Mouse (Mus musculus): ENCODE results near the gene Sdk2.

Sdk2 gene

GRCm38 (mm10) chr11:114066951-114067762, at the start of gene Sdk2:
Gene Sdk2, minus strand, starts transcription at chr11:114067046.
- no peak for DNase-seq

DNA sequence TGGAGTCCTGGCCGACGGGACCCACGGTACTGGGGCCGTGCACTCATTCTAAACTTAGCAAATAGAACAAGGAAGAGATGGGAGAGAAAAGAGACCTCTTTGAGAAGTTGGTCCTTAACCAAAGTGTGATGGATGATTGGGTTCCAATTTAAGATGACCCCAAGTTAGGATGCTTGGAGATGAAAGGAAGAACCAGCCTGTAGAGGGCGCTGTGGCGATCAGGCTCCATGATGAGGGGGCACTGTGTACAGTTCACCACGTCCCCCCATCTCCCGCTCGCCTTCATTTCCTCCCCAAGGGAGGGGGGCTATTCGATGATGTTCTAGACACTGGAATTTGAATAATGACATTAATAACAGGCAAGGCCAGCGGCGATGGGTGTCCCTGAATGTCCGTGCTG, 48.2 kb upstream of the Sdk2 start:
- DNase-seq, result no peak

- DNase-seq, result no peak
Observed at GRCm38 (mm10) chr11:114114674-114115073, 47.8 kb upstream of the Sdk2 start.

DNA sequence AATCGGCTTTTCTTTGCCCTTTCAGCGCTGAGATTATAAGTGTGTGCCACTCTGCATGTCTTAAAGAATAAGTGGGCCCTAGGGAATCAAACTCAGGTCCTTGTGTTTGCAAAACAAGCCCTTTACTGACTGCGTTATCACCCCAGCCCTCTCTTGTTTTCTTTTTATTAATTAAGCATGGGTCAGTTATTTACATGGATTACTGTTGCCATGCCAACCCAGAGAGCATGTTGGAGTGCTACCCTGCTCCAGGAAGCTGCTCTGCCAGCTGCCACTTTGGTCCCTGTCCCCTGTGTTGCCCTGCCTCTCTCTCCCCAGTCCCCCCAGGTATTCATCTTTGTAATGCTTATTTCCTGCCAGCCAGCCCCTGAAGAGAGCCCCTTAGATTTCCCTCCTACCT, 44.0 kb upstream of the Sdk2 start:
- DNase-seq, result no peak

DNA sequence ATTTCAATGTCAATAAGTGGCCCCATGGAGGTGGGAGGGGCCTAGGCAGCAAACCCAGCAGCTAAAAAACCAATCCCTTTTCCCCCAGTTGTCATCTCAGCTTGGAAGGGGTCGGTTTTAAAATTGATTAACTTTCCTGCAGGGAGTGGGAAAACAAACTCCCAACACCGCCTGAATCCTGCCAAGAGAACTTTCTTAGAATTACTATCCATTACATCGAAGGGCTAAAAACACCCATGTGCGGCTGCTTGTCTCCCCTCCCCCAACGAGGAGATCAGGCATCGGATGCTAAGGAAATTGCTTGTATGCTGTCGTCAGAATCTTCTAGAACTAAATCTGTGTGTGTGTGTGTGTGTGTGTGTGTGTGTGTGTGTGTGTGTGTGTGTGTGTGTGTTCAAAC, 26.8 kb upstream of the Sdk2 start:
- no peak for DNase-seq

DNA sequence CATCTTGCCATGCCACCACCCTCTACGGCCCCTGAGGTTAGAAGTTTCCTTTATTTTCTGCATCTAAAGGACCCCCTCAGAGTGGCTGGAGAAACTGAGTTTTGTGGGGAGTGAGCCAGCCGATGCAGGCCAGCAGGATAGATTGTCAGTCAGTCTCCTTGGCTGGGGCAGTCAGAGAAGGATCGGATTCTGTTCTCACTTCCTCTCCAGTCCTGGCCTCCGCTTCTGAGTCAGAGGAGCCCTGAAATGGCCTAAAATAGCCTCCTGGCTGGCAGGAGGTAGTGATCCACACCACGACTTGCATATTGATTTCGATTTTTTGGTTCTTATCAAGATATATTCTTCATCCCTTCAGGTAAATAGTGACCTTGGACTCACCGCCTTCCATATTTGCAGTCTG, 26.3 kb upstream of the Sdk2 start:
- no peak for DNase-seq

DNA sequence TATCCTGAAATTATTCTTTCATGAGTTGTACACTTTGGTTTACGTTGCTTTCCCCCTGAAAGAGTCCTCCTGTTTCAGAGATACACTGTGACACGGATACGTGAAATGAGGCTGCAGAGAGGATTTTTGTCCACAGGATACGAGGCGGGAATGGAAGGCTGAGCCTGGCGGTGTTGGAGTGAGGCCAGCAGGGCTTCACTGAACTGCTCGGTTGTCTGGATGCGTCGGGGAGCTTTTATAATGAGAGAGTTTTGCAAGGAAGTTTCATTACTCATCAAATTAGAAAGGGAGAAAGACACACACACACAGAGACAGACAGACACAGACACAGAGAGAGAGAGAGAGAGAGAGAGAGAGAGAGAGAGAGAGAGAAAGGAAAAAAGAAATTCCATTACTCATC, 13.8 kb upstream of the Sdk2 start:
- no peak for DNase-seq

GRCm38 (mm10) chr11:114072644-114073043, 5.8 kb upstream of the Sdk2 start:
- DNase-seq, result no peak

- DNase-seq, result peak; percentile 31 to 52
Observed at GRCm38 (mm10) chr11:114071998-114072397, 5.2 kb upstream of the Sdk2 start.

- DNase-seq, result no peak
Observed at GRCm38 (mm10) chr11:114070881-114071280, 4.0 kb upstream of the Sdk2 start.

- DNase-seq, result no peak
Observed at GRCm38 (mm10) chr11:114070131-114070530, 3.3 kb upstream of the Sdk2 start.

DNA sequence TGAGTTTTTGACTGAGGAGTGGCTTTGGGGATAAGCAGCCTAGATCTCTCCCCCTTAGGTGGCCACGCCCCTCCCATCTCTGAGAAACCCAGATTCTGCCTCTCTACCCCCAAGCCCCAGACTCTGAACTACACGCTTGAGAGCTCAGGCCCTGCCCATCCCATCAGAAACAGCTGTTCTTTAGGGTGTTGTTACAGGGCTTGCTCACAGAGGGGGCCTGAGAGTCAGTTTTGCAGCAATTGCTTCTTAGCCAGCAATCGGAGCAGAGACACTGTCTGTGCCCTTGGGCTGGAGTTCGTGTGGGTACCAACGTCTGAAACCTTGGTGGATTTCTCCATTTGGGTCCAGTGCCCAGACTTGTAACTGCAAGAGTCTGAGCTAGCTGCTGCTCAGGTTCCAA, 1.5 kb upstream of the Sdk2 start:
- peak; percentile 21 to 30 for DNase-seq

DNA sequence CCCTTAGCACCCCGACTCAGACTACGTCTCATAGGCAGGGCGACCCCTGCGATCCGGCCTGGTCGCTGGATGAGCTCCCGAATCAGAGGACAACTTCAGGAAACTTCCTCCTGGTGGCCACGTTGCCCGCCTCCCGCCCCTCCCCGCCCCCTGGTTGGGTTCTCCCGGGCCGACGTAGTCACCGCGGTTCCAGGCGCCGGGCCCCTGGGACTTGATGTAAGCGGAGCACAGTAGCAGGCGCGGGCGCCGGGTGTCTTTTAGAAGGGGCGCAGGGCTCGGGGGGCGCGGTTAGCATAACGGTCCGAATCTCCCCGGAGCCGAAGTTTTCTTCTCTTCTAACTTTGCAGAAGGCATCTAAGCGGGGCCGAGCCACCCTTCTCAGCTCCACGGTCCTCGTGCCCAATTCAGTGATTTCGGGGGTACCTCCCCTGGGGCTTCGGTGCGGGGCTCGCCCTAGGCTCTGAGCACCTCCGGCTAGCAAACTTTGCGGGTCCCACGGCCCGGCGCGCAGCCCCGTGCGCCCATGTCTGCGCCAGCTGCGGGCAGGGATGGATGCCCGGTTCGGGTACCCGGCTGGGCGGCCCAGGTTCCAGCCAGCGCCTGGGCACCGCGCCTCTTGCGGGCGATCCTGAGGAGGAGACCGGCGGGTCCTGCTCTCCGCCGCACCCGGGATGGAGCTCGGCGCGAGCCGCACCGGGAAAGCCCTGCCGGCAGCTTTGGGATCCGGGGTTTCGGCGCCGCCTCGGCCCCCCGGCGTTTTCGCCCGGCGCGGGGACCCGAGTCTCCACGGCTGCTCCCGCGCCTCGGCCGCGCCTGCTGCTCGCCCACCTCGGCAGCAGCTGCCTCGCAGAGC, 522 bp downstream of the Sdk2 start:
- DNase-seq, result peak in 1 of 2 experiments; percentile 5

- DNase-seq, result no peak
Observed at GRCm38 (mm10) chr11:114065596-114065995, 1.2 kb downstream of the Sdk2 start.

GRCm38 (mm10) chr11:114064871-114065388, 1.9 kb downstream of the Sdk2 start:
- no peak for DNase-seq

DNA sequence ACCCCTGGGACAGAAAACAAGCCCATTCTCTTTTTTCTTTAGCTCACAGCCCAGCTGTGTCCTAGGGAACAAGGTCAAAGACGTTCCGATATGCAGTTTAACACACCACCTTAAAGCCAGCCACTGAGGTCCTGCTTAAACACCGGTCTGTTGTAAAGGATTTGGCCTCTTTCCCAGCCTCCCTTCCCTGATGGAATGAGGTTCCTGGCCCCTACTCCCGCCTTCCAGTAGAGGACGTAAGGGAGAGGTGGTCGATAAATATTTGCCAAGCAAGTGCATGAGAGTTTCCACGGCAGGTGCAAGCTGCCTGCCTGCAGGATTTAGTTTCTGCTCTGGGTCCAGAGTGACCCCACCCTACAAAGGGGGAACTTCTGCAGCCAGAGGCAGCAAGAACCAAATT, 4.9 kb downstream of the Sdk2 start:
- DNase-seq, result no peak

DNA sequence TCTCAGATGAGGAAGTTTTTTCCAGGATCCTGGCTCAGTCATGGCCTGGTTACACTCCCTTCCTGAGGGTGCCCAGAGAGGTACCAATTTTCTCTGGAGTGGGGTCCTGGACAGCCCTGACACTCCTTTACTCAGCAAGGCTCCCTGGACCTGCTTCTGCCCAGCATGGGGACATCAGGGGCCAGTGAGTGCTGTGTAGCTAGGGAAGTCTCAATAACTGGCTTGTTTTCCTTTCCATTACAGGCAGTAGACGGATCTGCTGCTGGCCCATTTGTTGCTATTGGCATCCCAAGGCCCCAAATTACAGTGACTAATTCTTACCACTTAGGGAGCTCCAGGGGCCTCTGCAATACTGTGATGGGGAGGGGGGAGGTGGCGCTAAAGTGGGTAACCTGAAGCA, 5.6 kb downstream of the Sdk2 start:
- no peak for DNase-seq

DNA sequence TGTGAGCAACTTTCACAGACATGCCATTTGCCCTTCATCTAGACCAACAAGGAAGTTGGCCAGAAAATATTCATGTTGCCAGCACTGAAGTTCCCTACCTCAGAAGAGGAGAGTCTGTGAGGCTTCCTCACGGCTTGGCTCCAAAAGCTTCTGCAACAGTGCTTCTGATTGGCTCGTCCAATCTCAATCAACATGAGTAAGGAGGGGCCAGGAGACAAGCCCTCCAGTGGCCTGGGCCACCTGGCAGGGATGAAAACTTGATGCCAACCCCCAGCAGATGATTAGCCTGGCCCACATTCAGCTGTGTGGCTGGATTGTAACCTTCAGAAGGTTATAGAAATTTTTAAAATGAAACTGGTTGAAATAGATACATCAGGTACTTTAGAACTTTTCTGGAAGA, 10.5 kb downstream of the Sdk2 start:
- no peak for DNase-seq

DNA sequence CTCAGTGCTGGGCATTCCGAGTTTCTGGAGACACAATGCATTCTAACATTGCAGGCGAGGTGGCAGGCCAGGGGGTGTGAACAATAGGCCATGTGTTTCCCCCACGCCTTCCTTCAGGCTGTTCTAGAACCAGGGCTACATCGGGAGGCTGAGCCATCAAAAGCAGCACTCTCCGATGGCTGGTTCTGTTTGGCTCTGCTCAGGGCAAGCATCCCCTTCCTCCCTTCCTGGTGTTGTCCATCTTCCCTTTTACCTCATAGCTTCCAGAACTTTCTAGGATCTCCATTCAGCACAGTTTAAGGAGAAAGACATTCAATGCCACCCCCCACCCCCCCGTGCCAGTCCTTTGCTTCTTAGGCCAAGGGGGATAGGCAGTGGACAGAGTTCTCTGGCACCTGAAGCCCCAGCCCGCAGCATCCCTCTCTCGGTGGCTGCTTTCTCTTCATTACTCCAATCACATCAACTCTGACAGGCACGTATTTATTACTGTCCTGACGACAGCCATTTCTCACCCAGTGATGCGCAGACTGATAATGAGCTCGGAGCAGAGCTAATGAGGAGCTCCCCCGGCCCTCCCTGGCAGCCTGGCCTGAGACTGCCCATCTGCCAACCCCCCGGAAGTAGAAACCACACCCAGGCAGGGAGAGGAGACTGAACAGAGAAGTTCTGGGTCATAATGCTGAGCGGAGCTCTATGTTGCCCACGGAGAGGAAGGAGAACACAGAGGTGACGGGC, 12.1 kb downstream of the Sdk2 start:
- DNase-seq, result no peak

- DNase-seq, result no peak
Observed at GRCm38 (mm10) chr11:114051361-114051760, 15.5 kb downstream of the Sdk2 start.

DNA sequence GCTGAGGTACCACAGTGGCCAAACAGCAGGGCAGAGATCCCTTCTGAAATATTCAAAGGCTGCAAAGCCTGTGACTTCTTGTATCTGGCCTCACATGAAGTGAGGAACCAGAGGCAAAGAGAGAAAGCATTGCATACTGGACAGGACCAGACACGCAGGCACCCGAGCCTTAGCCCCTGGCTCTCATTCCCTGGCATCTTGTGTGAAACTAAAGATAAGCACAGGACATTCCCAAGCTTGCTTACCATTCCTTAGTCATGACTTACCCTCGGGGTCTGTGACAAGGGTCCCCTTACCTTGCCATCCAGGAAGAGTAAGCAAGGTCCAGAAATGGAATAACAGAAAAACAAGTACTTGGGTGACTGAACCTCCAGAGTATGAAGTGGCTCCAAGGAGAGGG, 16.3 kb downstream of the Sdk2 start:
- DNase-seq, result no peak

DNA sequence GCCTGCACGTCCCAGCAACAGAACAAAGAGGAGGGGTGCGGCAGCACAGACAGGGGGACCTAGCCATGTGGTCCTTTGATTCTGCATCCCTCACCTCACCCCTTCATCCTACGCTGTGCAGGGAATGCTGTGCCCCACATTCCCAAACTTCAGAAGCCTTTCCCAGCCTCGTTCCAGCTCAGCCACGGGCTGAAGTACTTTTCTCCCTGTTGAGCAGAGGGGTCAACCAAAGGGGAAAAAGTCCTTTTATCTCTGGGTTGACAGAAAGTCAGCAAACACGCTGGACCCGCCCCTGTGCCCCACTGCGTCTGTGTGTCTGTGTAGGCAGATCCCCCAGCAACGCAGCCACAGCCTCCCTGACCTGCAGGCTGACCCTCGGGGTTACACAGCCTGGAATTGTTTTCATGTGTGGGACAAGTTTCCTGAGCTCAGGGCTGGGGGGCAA, 18.9 kb downstream of the Sdk2 start:
- DNase-seq, result no peak

DNA sequence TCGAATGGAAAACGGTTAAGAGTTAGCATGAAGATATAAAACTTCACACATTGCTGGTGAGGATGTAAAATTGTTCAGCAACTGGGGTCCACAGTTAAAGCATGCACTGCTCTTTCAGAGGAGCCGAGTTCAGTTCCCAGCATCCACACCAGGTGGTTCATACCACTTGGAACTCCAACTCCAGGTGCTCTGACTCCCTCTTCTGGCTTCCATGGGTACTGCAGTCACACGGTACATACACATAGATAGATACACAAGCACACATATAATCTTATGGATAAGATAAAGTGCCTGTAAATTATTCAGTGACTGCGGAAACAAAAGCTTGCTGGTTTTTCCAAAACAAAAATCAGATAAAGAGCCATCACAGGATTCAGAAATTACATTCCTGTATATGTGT, 19.9 kb downstream of the Sdk2 start:
- DNase-seq, result no peak
